Mouse (Mus musculus): Measurements from ENCODE around the gene Slc27a5.

- TF ChIP-seq CTCF (IDR thresholded peaks at IDR 0.05) (no peak), EP300 (IDR thresholded peaks at IDR 0.05) (no peak)
Measured at GRCm38 (mm10) chr7:12993148-12993547, 4.8 kb downstream of the Slc27a5 start.
